Mouse (Mus musculus) ES-Bruce4 (cell line): ENCODE measurements around the gene Cntn4. TPM values are rescaled to one million over a fixed set of nuclear protein-coding genes. Genes with fewer than 3 reads are reported as not detected.

ENCODE experiments used
- H3K27ac ChIP-seq: 2 replicates; pipeline ENCODE4 v1.5.1; 2012; ENCODE audit warnings: low read length, inconsistent platforms; ENCODE audit not compliant: insufficient read depth
- H3K27me3 ChIP-seq: 2 replicates; pipeline ENCODE4 v1.6.1; 2012; ENCODE audit warnings: mild to moderate bottlenecking, low read length, inconsistent platforms; ENCODE audit not compliant: control insufficient read depth, poor library complexity, insufficient read depth, severe bottlenecking
- H3K36me3 ChIP-seq: 2 replicates; pipeline ENCODE4 v1.6.1; 2012; ENCODE audit warnings: inconsistent platforms, mild to moderate bottlenecking, low read length, moderate library complexity; ENCODE audit not compliant: control insufficient read depth, poor library complexity, insufficient read depth, severe bottlenecking
- H3K4me1 ChIP-seq: one replicate; pipeline ENCODE4 v1.8.1; 2011; ENCODE audit warnings: low read length; ENCODE audit not compliant: control insufficient read depth, insufficient read depth
- H3K4me3 ChIP-seq: 2 replicates; pipeline ENCODE4 v1.5.1; 2011; ENCODE audit warnings: low read depth, mild to moderate bottlenecking, low read length
- H3K9ac ChIP-seq: 2 replicates; pipeline ENCODE4 v1.6.1; 2012; ENCODE audit warnings: low read depth, mild to moderate bottlenecking, inconsistent platforms; ENCODE audit not compliant: poor library complexity, severe bottlenecking
- H3K9me3 ChIP-seq: replicated peaks from 2 replicates; pipeline ENCODE4 v1.6.1; 2012; ENCODE audit warnings: mild to moderate bottlenecking, low read length, inconsistent platforms; ENCODE audit not compliant: control insufficient read depth, poor library complexity, insufficient read depth, severe bottlenecking
- CTCF ChIP-seq: IDR thresholded peaks from one replicate; pipeline ENCODE4 v1.8.1; 2011; ENCODE audit warnings: low read depth, low read length
- EP300 ChIP-seq: IDR thresholded peaks from 2 replicates; pipeline ENCODE4 v1.6.1; 2011; ENCODE audit warnings: low read depth, low read length; ENCODE audit not compliant: insufficient read depth
- POLR2A ChIP-seq: IDR thresholded peaks from one replicate; pipeline ENCODE4 v1.8.1; 2011; ENCODE audit warnings: low read length; ENCODE audit not compliant: insufficient read depth
- polyA plus RNA-seq: library from polyadenylated mRNA; stranded (reverse); fragments of >200 nt; gene quantifications from 2 replicates; pipeline ENCODE4 v1.2.4, GENCODE M21; 2011; ENCODE audit warnings: low read depth; ENCODE audit not compliant: missing spikeins, insufficient read depth, insufficient read length

Gene Cntn4
- polyA plus RNA-seq, 1 experiment: not detected

- no peak overlapping the region for H3K27ac ChIP-seq
- H3K9ac ChIP-seq: no peak overlapping the region
- H3K27me3 ChIP-seq: no peaks in the 10 kb centered on the region
- no peaks in the 10 kb centered on the region for H3K4me1 ChIP-seq
- no peak overlapping the region for H3K4me3 ChIP-seq
- H3K9me3 ChIP-seq: no peaks in the 10 kb centered on the region
- no peaks in the 10 kb centered on the region for H3K36me3 ChIP-seq
- TF ChIP-seq EP300: no peak
- TF ChIP-seq CTCF: no peak
- no peak for TF ChIP-seq POLR2A
Measured at GRCm38 (mm10) chr6:105847296-105847695, 169.8 kb downstream of the Cntn4 start.

- no peaks in the 10 kb centered on the region for H3K9me3 ChIP-seq
- H3K9ac ChIP-seq: no peak overlapping the region
- H3K36me3 ChIP-seq: no peaks in the 10 kb centered on the region
- no peaks in the 10 kb centered on the region for H3K27me3 ChIP-seq
- TF ChIP-seq EP300: no peak
- TF ChIP-seq CTCF: no peak
- no peak for TF ChIP-seq POLR2A
- no peak overlapping the region for H3K4me3 ChIP-seq
- no peaks in the 10 kb centered on the region for H3K4me1 ChIP-seq
- H3K27ac ChIP-seq: no peak overlapping the region
Measured at GRCm38 (mm10) chr6:105892838-105893237, 215.4 kb downstream of the Cntn4 start.

GRCm38 (mm10) chr6:105938485-105938884 is 261.0 kb downstream of the Cntn4 start:
- Histone ChIP-seq H3K36me3 (no peaks in the 10 kb centered on the region), H3K27ac (no peak overlapping the region), H3K27me3 (no peaks in the 10 kb centered on the region), H3K9me3 (no peaks in the 10 kb centered on the region), H3K4me1 (no peaks in the 10 kb centered on the region), H3K9ac (no peak overlapping the region), H3K4me3 (no peak overlapping the region)
- TF ChIP-seq POLR2A: no peak
- no peak for TF ChIP-seq EP300
- no peak for TF ChIP-seq CTCF

- H3K27me3 ChIP-seq: no peaks in the 10 kb centered on the region
- no peaks in the 10 kb centered on the region for H3K9me3 ChIP-seq
- TF ChIP-seq EP300: no peak
- TF ChIP-seq CTCF: no peak
- no peak for TF ChIP-seq POLR2A
- no peaks in the 10 kb centered on the region for H3K4me1 ChIP-seq
- H3K4me3 ChIP-seq: no peak overlapping the region
- H3K36me3 ChIP-seq: no peaks in the 10 kb centered on the region
- no peak overlapping the region for H3K27ac ChIP-seq
- no peak overlapping the region for H3K9ac ChIP-seq
Measured at GRCm38 (mm10) chr6:105939303-105939702, 261.8 kb downstream of the Cntn4 start.

- no peak overlapping the region for H3K9ac ChIP-seq
- H3K4me3 ChIP-seq: no peak overlapping the region
- H3K4me1 ChIP-seq: no peaks in the 10 kb centered on the region
- no peak overlapping the region for H3K27ac ChIP-seq
- TF ChIP-seq EP300 (no peak), POLR2A (no peak), CTCF (no peak)
- no peaks in the 10 kb centered on the region for H3K27me3 ChIP-seq
- no peaks in the 10 kb centered on the region for H3K36me3 ChIP-seq
- no peaks in the 10 kb centered on the region for H3K9me3 ChIP-seq
Measured at GRCm38 (mm10) chr6:105940591-105940990, 263.1 kb downstream of the Cntn4 start.

GRCm38 (mm10) chr6:105991492-105991891 is 314.0 kb downstream of the Cntn4 start:
- H3K9ac ChIP-seq: no peak overlapping the region
- no peak overlapping the region for H3K27ac ChIP-seq
- TF ChIP-seq CTCF (no peak), POLR2A (no peak), EP300 (no peak)

GRCm38 (mm10) chr6:106013018-106013417 is 335.6 kb downstream of the Cntn4 start:
- no peak for TF ChIP-seq EP300
- TF ChIP-seq CTCF: no peak
- no peak for TF ChIP-seq POLR2A
- Histone ChIP-seq H3K4me1 (no peaks in the 10 kb centered on the region), H3K9me3 (no peaks in the 10 kb centered on the region), H3K36me3 (no peaks in the 10 kb centered on the region), H3K9ac (no peak overlapping the region), H3K27me3 (no peaks in the 10 kb centered on the region), H3K27ac (no peak overlapping the region), H3K4me3 (no peak overlapping the region)

More at GRCm38 (mm10) chr6:105991492-105991891, 314.0 kb downstream of the Cntn4 start:
- Histone ChIP-seq H3K27me3 (no peaks in the 10 kb centered on the region), H3K4me1 (no peaks in the 10 kb centered on the region), H3K9me3 (no peaks in the 10 kb centered on the region), H3K4me3 (no peak overlapping the region), H3K36me3 (no peaks in the 10 kb centered on the region)
